Mouse (Mus musculus): ENCODE results near the gene Luc7l2.
A peak's percentile ranks its signal among the peaks of the same experiment; 100 is the strongest.

Gene Luc7l2

GRCm38 (mm10) chr6:38576096-38576495 lies 25.0 kb downstream of the Luc7l2 start:
- no peak for DNase-seq (ENCODE audit: low spot score)

- no peak for DNase-seq (ENCODE audit: low spot score)
These were observed 29.2 kb downstream of the Luc7l2 start for GRCm38 (mm10) chr6:38580112-38580857.

- no peak for DNase-seq (ENCODE audit: low spot score)
These were observed 30.6 kb downstream of the Luc7l2 start for GRCm38 (mm10) chr6:38581711-38582110.

- DNase-seq (ENCODE audit: low spot score), result no peak
These were observed 46.3 kb downstream of the Luc7l2 start for GRCm38 (mm10) chr6:38597481-38597880.

GRCm38 (mm10) chr6:38609892-38610291 lies 58.8 kb downstream of the Luc7l2 start:
- no peak for DNase-seq (ENCODE audit: low spot score)

- DNase-seq (ENCODE audit: low spot score), result no peak
These were observed 71.3 kb downstream of the Luc7l2 start for GRCm38 (mm10) chr6:38622406-38622805.

- no peak for DNase-seq (ENCODE audit: low spot score)
These were observed 72.3 kb downstream of the Luc7l2 start for GRCm38 (mm10) chr6:38623457-38623856.

- no peak for DNase-seq (ENCODE audit: low spot score)
These were observed 73.3 kb downstream of the Luc7l2 start for GRCm38 (mm10) chr6:38624439-38624838.

- no peak for DNase-seq (ENCODE audit: low spot score)
These were observed 75.0 kb downstream of the Luc7l2 start for GRCm38 (mm10) chr6:38626086-38626485.

GRCm38 (mm10) chr6:38627081-38627480 lies 75.9 kb downstream of the Luc7l2 start:
- no peak for DNase-seq (ENCODE audit: low spot score)

- DNase-seq (ENCODE audit: low spot score), result no peak
These were observed 76.4 kb downstream of the Luc7l2 start for GRCm38 (mm10) chr6:38627486-38627885.

GRCm38 (mm10) chr6:38629556-38629955 lies 78.4 kb downstream of the Luc7l2 start:
- no peak for DNase-seq (ENCODE audit: low spot score)

GRCm38 (mm10) chr6:38632826-38633225 lies 81.7 kb downstream of the Luc7l2 start:
- DNase-seq (ENCODE audit: low spot score), result no peak

GRCm38 (mm10) chr6:38634461-38634860 lies 83.3 kb downstream of the Luc7l2 start:
- DNase-seq (ENCODE audit: low spot score), result no peak

- DNase-seq (ENCODE audit: low spot score), result peak; percentile 50
These were observed 85.1 kb downstream of the Luc7l2 start for GRCm38 (mm10) chr6:38635941-38636851.

- DNase-seq (ENCODE audit: low spot score), result peak; percentile 53
These were observed 85.9 kb downstream of the Luc7l2 start, which contains the start of gene Klrg2 for GRCm38 (mm10) chr6:38636852-38637618. Klrg2 (minus strand) TSS chr6:38637242.

- no peak for DNase-seq (ENCODE audit: low spot score)
These were observed 89.3 kb downstream of the Luc7l2 start for GRCm38 (mm10) chr6:38640401-38640800.

GRCm38 (mm10) chr6:38641228-38641627 lies 90.1 kb downstream of the Luc7l2 start:
- DNase-seq (ENCODE audit: low spot score), result no peak

GRCm38 (mm10) chr6:38641645-38642044 lies 90.5 kb downstream of the Luc7l2 start:
- no peak for DNase-seq (ENCODE audit: low spot score)

- DNase-seq (ENCODE audit: low spot score), result no peak
These were observed 91.5 kb downstream of the Luc7l2 start for GRCm38 (mm10) chr6:38642593-38642992.

GRCm38 (mm10) chr6:38643039-38643438 lies 91.9 kb downstream of the Luc7l2 start:
- no peak for DNase-seq (ENCODE audit: low spot score)

GRCm38 (mm10) chr6:38649545-38649944 lies 98.4 kb downstream of the Luc7l2 start:
- DNase-seq (ENCODE audit: low spot score), result no peak

All from urinary bladder, postnatal 25 days (tissue).